Comparison of ENCODE assay signal across 8 mouse cellular contexts in the genomic region with DNA sequence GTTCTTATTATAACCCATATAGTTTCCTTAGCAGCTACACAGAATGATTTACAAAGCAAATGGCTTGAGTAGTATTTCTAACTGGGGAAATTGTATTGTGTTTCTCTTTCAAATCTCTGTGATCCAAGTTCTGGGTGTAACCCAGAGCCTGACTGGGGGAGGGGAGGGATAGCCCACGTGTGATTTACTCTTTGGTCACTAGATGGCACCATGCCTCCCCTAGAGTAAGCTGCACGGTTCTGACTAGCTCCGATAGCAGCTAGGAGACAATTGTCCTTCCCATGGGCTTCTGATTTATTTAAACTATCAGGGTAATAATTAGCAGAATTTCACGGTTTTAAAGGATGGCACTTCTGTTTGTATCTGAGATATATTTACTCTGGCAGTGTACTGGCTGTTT.
DNase-seq lines count a peak whose midpoint lies in the region; ATAC-seq lines count a peak whose summit lies in the region.

No protein-coding gene starts in this region.

- no peak overlapping the region for H3K27ac ChIP-seq in forebrain, embryonic 11.5 days (ENCODE audit: low read depth, low read length)
- no peak overlapping the region for H3K27ac ChIP-seq in liver, embryonic 16.5 days (ENCODE audit: low read length)
- H3K27ac ChIP-seq in neural tube, embryonic 13.5 days (replicated peaks), result no peak overlapping the region

- intact Hi-C loops in heart, postnatal 36 days (cut with DNase I), result loop anchor here (1.0 to 10.0 kb wide), 5 partner anchors 114 to 391 kb away; no protein-coding TSS in a partner anchor

- under 1% methylated on average over 4 of the region's 4 CpGs for WGBS in forebrain, embryonic 11.5 days
- 2% methylated on average over 4 of the region's 4 CpGs for WGBS in large intestine, adult 2 months
- WGBS in liver, embryonic 16.5 days (ENCODE audit: insufficient replicate concordance), result 3% methylated on average over 4 of the region's 4 CpGs
- under 1% methylated on average over 4 of the region's 4 CpGs for WGBS in neural tube, embryonic 13.5 days

- H3K9ac ChIP-seq in forebrain, embryonic 11.5 days (ENCODE audit: low read length), result no peak overlapping the region
- no peak overlapping the region for H3K9ac ChIP-seq in liver, embryonic 16.5 days (ENCODE audit: low read depth, low read length)
- no peak overlapping the region for H3K9ac ChIP-seq in neural tube, embryonic 13.5 days

- H3K27me3 ChIP-seq in forebrain, embryonic 11.5 days (ENCODE audit: control insufficient read depth, insufficient read depth, low read length), result no peaks in the 10 kb centered on the region
- no peaks in the 10 kb centered on the region for H3K27me3 ChIP-seq in liver, embryonic 16.5 days (ENCODE audit: control insufficient read depth, insufficient read depth, low read depth, low read length)
- no peaks in the 10 kb centered on the region for H3K27me3 ChIP-seq in neural tube, embryonic 13.5 days

- no peaks in the 10 kb centered on the region for H3K9me3 ChIP-seq in forebrain, embryonic 11.5 days (ENCODE audit: control insufficient read depth, low read length)
- no peaks in the 10 kb centered on the region for H3K9me3 ChIP-seq in liver, embryonic 16.5 days (replicated peaks; ENCODE audit: control insufficient read depth, low read length)
- H3K9me3 ChIP-seq in neural tube, embryonic 13.5 days, result no peaks in the 10 kb centered on the region

- peak; percentile 78 for DNase-seq in ES-CJ7 (ENCODE audit: low read depth, low spot score)
- DNase-seq in c-Kit-positive CD71-negative TER-119-negative erythroid progenitor cells, embryonic 14.5 days (ENCODE audit: low read depth), result peak; percentile 39
- DNase-seq in forebrain, embryonic 11.5 days (ENCODE audit: low spot score), result peak; percentile 74
- DNase-seq in heart, postnatal 36 days, result peak; percentile 67 to 72
- peak; percentile 70 for DNase-seq in large intestine, adult 2 months (ENCODE audit: low read depth, low spot score)
- peak; percentile 63 for DNase-seq in telencephalon, adult 2 months (ENCODE audit: low read depth, low spot score)

- H3K36me3 ChIP-seq in forebrain, embryonic 11.5 days (ENCODE audit: control insufficient read depth, insufficient read depth, low read length), result no peaks in the 10 kb centered on the region
- no peaks in the 10 kb centered on the region for H3K36me3 ChIP-seq in liver, embryonic 16.5 days (ENCODE audit: control insufficient read depth, insufficient read depth)
- H3K36me3 ChIP-seq in neural tube, embryonic 13.5 days, result no peaks in the 10 kb centered on the region

- 0 out of 2 replicates have a peak, but pooled peaks cover 3% of the 10 kb centered on the region for H3K4me1 ChIP-seq in forebrain, embryonic 11.5 days (replicated peaks; ENCODE audit: control insufficient read depth, insufficient read depth, low read length)
- H3K4me1 ChIP-seq in liver, embryonic 16.5 days (ENCODE audit: control insufficient read depth, low read depth, low read length), result no peaks in the 10 kb centered on the region
- H3K4me1 ChIP-seq in neural tube, embryonic 13.5 days (replicated peaks), result no peaks in the 10 kb centered on the region; the same call in none of the 2 replicates

- ATAC-seq in forebrain, embryonic 11.5 days (replicated peaks; ENCODE audit: low FRiP score), result peak; percentile 94
- peak; percentile 50; the same call in 1 of the 2 replicates for ATAC-seq in liver, embryonic 16.5 days (ENCODE audit: low read depth)
- peak; percentile 92 for ATAC-seq in neural tube, embryonic 13.5 days (ENCODE audit: low read depth)

- H3K4me2 ChIP-seq in forebrain, embryonic 11.5 days (ENCODE audit: low read depth, low read length, severe bottlenecking), result no peak overlapping the region
- H3K4me2 ChIP-seq in liver, embryonic 16.5 days (ENCODE audit: low read depth, low read length), result no peak overlapping the region
- H3K4me2 ChIP-seq in neural tube, embryonic 13.5 days, result 0 out of 2 replicates have a peak overlapping the region, but pooled peaks have one; percentile 2

- no peak overlapping the region for H3K4me3 ChIP-seq in forebrain, embryonic 11.5 days (ENCODE audit: low read depth, low read length)
- no peak overlapping the region for H3K4me3 ChIP-seq in liver, embryonic 16.5 days (ENCODE audit: low read depth, low read length)
- H3K4me3 ChIP-seq in neural tube, embryonic 13.5 days, result no peak overlapping the region
